Mouse (Mus musculus) WW6 (cell line): ENCODE data around the gene Fam19a2.

ENCODE experiments used
- DNase-seq: peaks from one replicate; pipeline ENCODE4 v3.0.0-alpha.2; 2013; ENCODE audit warnings: low read depth, low spot score

The Fam19a2 gene

DNA sequence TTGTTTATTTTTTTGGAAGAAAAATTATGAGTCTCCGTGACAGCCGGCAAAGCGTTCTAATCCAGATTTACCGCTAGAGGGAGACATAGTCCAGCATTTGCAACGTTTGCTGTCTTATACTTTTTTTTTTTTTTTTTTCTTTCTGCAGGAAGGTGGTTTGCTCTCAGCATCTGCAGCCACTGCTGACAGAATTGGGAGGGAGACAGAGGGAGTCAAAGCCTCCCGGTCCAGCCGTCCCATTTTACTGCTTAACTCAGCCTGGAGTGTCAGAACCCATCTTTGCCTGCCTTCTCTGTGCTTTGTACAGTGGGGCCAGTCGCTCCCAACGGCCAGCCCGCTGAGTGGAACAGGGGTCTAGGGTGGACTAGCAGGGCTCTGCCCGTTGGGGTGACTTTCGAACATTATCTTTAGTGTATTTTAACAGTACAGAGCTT is at the start of gene Fam19a2:
Fam19a2 (plus strand) TSS at position 121 of the 434 bp plus-strand sequence.
- no peak for DNase-seq

- DNase-seq: no peak
These were observed 41.0 kb upstream of the Fam19a2 start for GRCm38 (mm10) chr10:123222785-123223184.

DNA sequence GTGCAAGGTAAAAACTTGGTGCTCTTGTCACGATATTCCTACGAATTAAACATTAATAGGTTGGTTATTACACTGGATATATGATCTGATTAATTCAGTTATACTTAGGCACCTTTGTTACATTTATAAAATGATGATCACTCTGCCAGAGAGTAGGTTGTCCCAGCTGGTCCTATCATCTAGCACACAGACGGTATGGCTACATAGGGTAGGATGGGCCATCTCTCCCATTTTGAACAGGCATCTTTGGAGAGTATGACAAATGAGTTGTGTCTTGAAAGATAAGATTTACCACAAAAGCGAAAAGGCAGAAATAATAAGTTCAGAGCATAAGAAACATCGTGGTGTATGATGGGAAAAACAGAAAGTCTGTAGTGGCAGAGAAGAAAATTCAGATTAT is 34.4 kb upstream of the Fam19a2 start:
- no peak for DNase-seq

DNA sequence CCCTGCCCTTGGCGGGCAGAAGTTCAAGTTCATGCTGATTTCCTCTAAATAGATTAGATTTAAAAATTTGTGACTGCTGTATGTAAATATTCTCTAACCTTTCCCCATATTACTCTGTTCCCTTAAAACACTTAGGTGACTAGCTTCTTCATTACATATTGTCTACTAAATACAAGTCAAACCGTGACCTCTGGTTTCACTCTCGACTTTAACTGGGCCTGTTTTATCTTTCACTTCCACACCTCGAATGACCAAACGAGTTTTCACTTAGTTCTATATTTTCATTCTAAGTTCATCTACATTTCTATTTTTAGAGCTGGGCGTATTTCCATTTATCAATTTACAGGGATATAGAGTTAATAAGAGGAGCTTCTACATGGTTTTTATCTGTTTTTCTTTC is 15.7 kb upstream of the Fam19a2 start:
- DNase-seq: no peak

GRCm38 (mm10) chr10:123251904-123252303 is 11.9 kb upstream of the Fam19a2 start:
- DNase-seq: no peak

- DNase-seq: no peak
These were observed 9.5 kb upstream of the Fam19a2 start for GRCm38 (mm10) chr10:123254299-123254698.

GRCm38 (mm10) chr10:123255674-123256348 is 8.0 kb upstream of the Fam19a2 start:
- no peak for DNase-seq

- no peak for DNase-seq
These were observed 830 bp downstream of the Fam19a2 start for GRCm38 (mm10) chr10:123264461-123265191.

DNA sequence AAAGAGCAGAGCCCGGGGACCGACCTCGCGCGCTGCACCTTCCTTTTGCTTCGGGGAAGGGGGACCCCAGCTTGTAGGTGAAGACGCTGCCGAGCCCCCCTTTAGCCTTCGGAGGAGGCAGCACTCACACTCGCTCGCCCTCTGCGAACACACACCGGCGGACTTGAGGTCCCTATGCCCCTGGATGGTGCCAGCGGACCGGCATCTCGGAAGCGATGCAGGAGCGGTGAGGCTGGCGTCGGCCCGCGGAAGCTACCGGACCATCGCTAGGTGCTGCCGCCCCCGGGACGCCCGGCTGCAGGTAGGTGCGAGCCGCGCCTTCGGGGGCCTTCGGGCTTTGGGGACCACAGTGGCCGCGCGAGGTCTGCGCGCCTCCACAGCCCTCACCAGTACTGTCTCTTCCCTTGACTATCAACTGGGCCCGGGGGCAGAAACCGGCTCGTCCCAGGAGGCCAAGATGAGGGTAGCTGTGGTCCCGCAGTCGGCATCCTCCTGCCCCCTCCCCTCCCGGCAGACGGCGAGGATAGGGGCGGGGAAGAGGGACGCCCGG is 1.5 kb downstream of the Fam19a2 start:
- DNase-seq: no peak

- no peak for DNase-seq
These were observed 4.8 kb downstream of the Fam19a2 start for GRCm38 (mm10) chr10:123268568-123268967.

DNA sequence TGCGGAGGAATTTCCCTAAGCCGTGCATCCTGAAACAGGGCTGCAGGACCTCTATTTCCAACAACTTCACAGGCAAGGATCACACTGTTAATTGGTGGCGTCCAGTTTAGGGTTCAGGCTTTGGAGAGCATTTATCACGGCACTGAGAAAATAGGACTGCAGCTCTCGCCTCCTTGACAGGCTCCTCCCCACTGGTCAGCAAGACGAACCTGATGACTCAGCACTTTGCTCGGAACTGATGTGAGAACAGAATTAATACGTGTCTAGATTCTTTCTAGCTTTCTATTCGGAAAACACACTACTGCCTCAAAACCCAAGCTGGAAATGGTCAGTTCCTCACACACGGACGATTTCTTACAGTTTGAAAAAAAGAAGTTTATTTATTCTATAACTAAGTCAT is 10.8 kb downstream of the Fam19a2 start:
- no peak for DNase-seq

DNA sequence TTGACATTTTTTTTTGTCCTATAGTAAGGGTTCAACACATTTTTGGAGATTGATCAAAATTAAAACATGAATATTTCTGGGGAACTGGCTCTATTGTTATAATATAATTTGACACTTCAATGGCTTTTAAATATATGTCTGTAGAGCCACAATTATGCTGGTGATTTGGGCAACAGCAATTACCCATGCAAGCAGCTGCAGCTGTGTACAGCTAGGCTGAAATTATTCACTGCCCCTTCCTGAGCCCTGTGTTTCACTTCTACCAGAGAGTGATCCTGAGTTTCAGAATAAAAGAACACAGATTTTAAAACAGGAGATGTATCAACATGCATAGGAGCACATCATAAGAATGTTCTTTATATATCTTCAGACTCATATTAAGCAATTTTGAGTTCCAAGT is 43.5 kb downstream of the Fam19a2 start:
- DNase-seq: no peak

DNA sequence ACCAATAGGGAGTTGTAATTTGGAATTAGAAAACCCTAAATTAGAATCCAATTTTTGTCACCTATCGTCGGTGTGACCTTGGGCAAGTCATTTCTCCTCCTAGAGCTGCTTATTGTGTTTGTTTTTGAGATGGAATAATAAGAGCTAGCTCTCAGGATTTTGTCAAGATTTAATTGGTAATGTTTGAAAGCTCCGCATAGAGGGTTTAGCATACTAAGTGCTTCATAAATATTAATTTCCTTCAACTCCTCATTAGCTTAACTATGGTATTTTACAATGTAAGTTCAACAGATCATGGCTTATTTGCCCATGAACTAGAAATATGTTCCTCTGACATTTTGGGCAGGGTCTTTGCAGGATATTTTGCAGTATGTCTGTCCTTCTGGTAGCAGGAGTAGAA is 62.5 kb downstream of the Fam19a2 start:
- no peak for DNase-seq

GRCm38 (mm10) chr10:123341280-123341679 is 77.5 kb downstream of the Fam19a2 start:
- DNase-seq: no peak

DNA sequence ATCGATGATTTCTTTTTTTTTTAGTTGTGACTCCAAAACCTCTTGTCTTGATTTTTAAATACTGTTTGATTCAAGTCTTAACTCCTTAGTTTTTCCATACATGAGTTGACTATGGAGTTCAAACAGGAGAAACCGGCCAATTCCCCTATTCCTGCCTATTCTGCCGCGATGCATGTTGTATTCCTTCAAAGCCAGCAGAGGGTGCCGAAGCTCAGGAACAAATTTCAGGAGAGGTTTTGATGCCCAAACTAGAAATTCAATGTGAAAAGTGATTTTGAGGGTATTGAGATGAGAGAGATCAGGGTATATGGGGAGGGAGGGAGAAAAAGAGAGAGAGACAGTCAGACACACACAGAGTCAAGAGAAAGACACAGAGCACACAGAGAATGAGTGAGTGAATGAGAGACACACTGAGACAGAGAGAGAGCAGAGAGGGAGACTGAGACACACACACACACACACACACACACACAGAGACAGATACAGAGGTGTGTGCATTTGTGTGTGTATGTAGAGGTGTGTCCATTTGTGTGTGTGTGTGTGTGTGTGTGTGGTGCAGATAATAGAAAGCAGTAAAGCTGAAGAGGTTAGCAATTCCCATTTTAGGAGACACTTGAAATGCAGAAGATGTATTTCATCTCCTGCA is 78.9 kb downstream of the Fam19a2 start:
- no peak for DNase-seq

- DNase-seq: no peak
These were observed 82.5 kb downstream of the Fam19a2 start for GRCm38 (mm10) chr10:123346301-123346700.

DNA sequence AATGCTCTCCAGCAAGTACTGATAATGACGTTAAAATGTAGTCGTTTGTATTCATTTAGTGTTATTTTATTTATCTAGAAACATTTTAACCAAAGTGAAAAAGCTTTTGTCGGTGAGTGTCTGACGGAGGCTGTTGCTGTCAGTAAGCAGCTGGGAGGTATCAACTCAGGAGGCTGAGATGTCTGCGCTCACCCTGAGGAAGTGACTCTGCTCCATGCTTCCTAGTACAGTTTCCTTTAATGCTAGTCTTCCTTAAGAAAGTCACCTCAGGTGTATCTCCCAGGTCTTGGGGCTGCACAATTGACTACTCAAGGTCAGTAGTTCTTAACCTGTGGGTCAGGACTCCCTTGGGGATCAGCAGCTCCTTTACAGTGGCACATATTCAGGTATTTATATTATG is 89.9 kb downstream of the Fam19a2 start:
- no peak for DNase-seq

- no peak for DNase-seq
These were observed 93.2 kb downstream of the Fam19a2 start for GRCm38 (mm10) chr10:123357010-123357409.

DNA sequence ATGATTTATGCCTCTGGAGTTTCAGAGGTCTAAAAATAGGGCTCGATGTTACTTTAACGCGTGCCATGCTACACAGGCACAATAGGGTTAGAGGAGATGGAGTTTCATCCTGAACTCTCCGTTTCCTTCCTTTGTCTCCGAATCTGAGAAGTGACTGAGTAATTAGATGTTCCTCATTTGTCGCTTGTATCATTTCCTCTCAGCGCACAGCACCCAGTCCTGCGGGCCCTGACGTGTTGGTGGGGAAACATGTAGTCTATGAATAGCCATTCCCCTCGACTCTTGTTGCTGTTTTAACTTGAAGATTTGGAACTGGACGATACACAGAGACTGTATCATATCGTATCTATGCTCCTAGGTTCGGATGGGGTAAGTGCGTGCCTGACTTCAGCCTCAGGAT is 96.7 kb downstream of the Fam19a2 start:
- DNase-seq: no peak

DNA sequence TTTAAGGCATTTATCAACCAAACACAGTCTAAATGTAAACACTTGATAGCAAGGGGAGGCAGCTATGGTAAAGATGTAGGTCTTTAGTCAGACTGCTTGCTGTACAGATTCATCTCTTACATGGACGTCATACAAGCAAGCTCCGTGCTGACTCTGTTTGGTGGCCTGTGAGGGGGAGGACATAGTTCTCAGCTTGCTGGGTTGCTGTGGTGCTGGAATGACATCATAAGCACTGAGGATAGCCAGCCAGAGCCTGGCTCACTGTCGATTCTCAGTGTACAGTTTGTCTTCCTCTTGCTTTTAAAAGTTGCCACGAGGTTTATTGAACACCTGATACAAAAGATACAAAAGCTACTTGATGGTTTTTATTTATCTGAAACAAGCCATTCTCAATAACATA is 100.8 kb downstream of the Fam19a2 start:
- DNase-seq: no peak

- DNase-seq: no peak
These were observed 103.5 kb downstream of the Fam19a2 start for GRCm38 (mm10) chr10:123367152-123367864.

GRCm38 (mm10) chr10:123383277-123383676 is 119.5 kb downstream of the Fam19a2 start:
- no peak for DNase-seq
